Mouse (Mus musculus) mammary gland, adult 2 months (tissue): ENCODE measurements around the gene Tex19.2. TPM values are rescaled to one million over a fixed set of nuclear protein-coding genes. Genes with fewer than 3 reads are reported as not detected.

Experiments used
- polyA plus RNA-seq: library from polyadenylated mRNA; depleted of rRNA; stranded (reverse); fragments of >200 nt; gene quantifications from 2 replicates; pipeline ENCODE4 v1.2.3, GENCODE M21; 2012; ENCODE audit warnings: low replicate concordance; rRNA removed

Tex19.2 gene
- not detected in 2 replicates for polyA plus RNA-seq

GRCm38 (mm10) chr11:121118577-121118976, at the start of gene Tex19.2:
Gene Tex19.2, minus strand, starts transcription at chr11:121118677.

GRCm38 (mm10) chr11:121159971-121160370, 41.5 kb upstream of the Tex19.2 start, which contains the start of gene Uts2r:
Gene Uts2r, plus strand, starts transcription at chr11:121160271.

DNA sequence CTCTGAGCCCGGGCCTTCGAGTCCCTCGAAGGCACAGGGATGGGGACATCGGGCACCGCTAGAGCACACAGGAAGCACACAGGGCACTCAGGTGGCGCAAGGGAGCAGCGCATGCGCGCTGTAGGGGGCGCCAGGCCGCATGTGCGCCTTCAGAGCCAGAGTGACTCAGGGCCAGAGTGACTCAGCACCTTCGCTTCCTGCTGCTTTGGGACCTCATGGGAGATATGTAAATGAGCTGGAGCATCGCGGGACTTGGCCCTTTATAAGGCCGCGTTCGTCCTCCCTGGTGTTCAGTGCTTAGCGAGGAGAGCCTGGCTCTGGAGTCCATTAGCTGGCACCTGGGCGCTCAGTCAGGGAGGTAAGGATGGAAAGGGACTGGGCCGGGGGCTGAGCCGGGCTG, 27.4 kb upstream of the Tex19.2 start, which contains the start of gene Tex19.1:
Gene Tex19.1 (plus strand): TSS at position 279 of the 400 bp plus-strand sequence.

DNA sequence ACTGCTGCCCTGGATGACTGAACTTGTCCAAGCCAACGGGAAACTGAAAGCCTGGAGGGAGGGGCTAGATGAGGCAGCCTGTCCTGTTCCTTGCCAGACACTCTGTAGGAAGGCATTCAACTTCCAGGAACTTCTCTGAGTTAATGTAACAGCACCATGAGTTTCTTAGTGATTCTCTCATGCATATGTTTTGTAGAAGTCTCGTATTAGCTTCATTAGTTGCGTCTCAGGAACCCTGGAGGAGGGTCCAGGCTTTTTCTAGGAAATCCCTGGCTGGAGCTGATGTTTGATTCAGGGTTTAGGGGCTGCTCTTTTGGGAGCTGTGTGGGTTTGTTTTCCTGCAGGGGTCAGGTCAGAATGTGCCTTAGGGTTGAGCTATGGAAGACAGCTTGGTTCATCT, 37.4 kb downstream of the Tex19.2 start, which contains the start of gene Sectm1a:
Gene Sectm1a (minus strand): TSS at position 101 of the 400 bp plus-strand sequence.

Other genes with a start within 250 kb of the Tex19.2 start
- gene Ccdc57, start 185.8 kb downstream of the Tex19.2 start, polyA plus RNA-seq: 1.5 TPM in 2 replicates
- 5.6 and 43.4 TPM in 2 replicates for gene Slc16a3, start 170.2 kb downstream of the Tex19.2 start, polyA plus RNA-seq
- gene Csnk1d, start 127.3 kb downstream of the Tex19.2 start, polyA plus RNA-seq: 53.8 and 58.7 TPM in 2 replicates
- gene Cd7, start 79.3 kb downstream of the Tex19.2 start, polyA plus RNA-seq: 22.6 and 35.5 TPM in 2 replicates
- 0.20 and 1.0 TPM in 2 replicates for gene Sectm1b, start 55.1 kb downstream of the Tex19.2 start, polyA plus RNA-seq
- 0.50 and 1.6 TPM in 2 replicates for gene Sectm1a, start 37.5 kb downstream of the Tex19.2 start, polyA plus RNA-seq
- not detected in 2 replicates for gene Tex19.1, start 27.5 kb upstream of the Tex19.2 start, polyA plus RNA-seq
- 0.17 and 0.86 TPM in 2 replicates for gene Uts2r, start 41.6 kb upstream of the Tex19.2 start, polyA plus RNA-seq
- gene Hexdc, start 85.8 kb upstream of the Tex19.2 start, polyA plus RNA-seq: 15.2 and 16.8 TPM in 2 replicates
- gene Ogfod3, start 86.0 kb upstream of the Tex19.2 start, polyA plus RNA-seq: 12.0 and 12.4 TPM in 2 replicates
- gene Cybc1, start 110.6 kb upstream of the Tex19.2 start, polyA plus RNA-seq: 43.0 and 49.2 TPM in 2 replicates
- 22.2 and 52.7 TPM in 2 replicates for gene Narf, start 118.6 kb upstream of the Tex19.2 start, polyA plus RNA-seq
- 36.0 and 45.2 TPM in 2 replicates for gene Foxk2, start 141.3 kb upstream of the Tex19.2 start, polyA plus RNA-seq
- 35.4 and 57.3 TPM in 2 replicates for gene Wdr45b, start 235.8 kb upstream of the Tex19.2 start, polyA plus RNA-seq